9 mouse cellular contexts compared by ENCODE assay signal in genomic region chr10:42269281-42270025, GRCm38 (mm10). TPM values are rescaled to one million over a fixed set of nuclear protein-coding genes. Genes with fewer than 3 reads are reported as not detected.
DNase-seq lines count a peak whose midpoint lies in the region; ATAC-seq and TF ChIP-seq lines count a peak whose summit lies in the region.
"Had no signal": no experiment of that assay in that cellular context is flagged by ENCODE, and none has a peak within 500 bp of the region (broad histone marks: within the 10 kb centered on the region; RNA-seq: fewer than 3 reads in every experiment).

No protein-coding gene starts in this region.

- 59% methylated on average over 15 of the region's 15 CpGs for WGBS in heart, embryonic 15.5 days
- 38% methylated on average over 15 of the region's 15 CpGs for WGBS in lung, postnatal 0 days
- WGBS in hindbrain, embryonic 12.5 days = 63% methylated on average over 15 of the region's 15 CpGs

- intact Hi-C loops in gastrocnemius, postnatal 36 days (cut with DNase I) = no loop called here

- H3K9ac ChIP-seq in heart, embryonic 15.5 days = no peak overlapping the region
- H3K9ac ChIP-seq in lung, postnatal 0 days (replicated peaks; ENCODE audit: low read depth) = no peak overlapping the region
- no peak overlapping the region for H3K9ac ChIP-seq in hindbrain, embryonic 12.5 days
- H3K9ac ChIP-seq: limb, embryonic 15.5 days had no signal

- H3K4me3 ChIP-seq in heart, embryonic 15.5 days = no peak overlapping the region
- no peak overlapping the region for H3K4me3 ChIP-seq in lung, postnatal 0 days (ENCODE audit: low read depth, low read length)
- no peak overlapping the region for H3K4me3 ChIP-seq in hindbrain, embryonic 12.5 days
- H3K4me3 ChIP-seq: limb, embryonic 15.5 days had no signal

- TF ChIP-seq EP300 in lung, postnatal 0 days (IDR thresholded peaks at IDR 0.05) = no peak

- no peak overlapping the region for H3K4me2 ChIP-seq in heart, embryonic 15.5 days
- peak overlapping the region; percentile 33 for H3K4me2 ChIP-seq in lung, postnatal 0 days (replicated peaks; ENCODE audit: low read depth, low read length)
- H3K4me2 ChIP-seq in hindbrain, embryonic 12.5 days (replicated peaks) = no peak overlapping the region
- H3K4me2 ChIP-seq: limb, embryonic 15.5 days had no signal

- TF ChIP-seq CTCF in lung, postnatal 0 days (IDR thresholded peaks at IDR 0.05) = no peak

- H3K27me3 ChIP-seq in heart, embryonic 15.5 days = no peaks in the 10 kb centered on the region
- H3K27me3 ChIP-seq in lung, postnatal 0 days (replicated peaks; ENCODE audit: insufficient read depth, low read length) = no peaks in the 10 kb centered on the region
- peaks cover 13% of the 10 kb centered on the region for H3K27me3 ChIP-seq in hindbrain, embryonic 12.5 days
- H3K27me3 ChIP-seq: limb, embryonic 15.5 days had no signal

- H3K9me3 ChIP-seq in heart, embryonic 15.5 days (replicated peaks) = no peaks in the 10 kb centered on the region
- no peaks in the 10 kb centered on the region for H3K9me3 ChIP-seq in lung, postnatal 0 days (ENCODE audit: low read length)
- H3K9me3 ChIP-seq in hindbrain, embryonic 12.5 days (replicated peaks) = no peaks in the 10 kb centered on the region
- H3K9me3 ChIP-seq: limb, embryonic 15.5 days had no signal

- peaks cover 52% of the 10 kb centered on the region for H3K4me1 ChIP-seq in heart, embryonic 15.5 days (replicated peaks)
- H3K4me1 ChIP-seq in lung, postnatal 0 days (ENCODE audit: insufficient read depth, low read depth, low read length) = peaks cover 35% of the 10 kb centered on the region
- H3K4me1 ChIP-seq in hindbrain, embryonic 12.5 days = peaks cover 21% of the 10 kb centered on the region

- ATAC-seq in heart, embryonic 15.5 days (replicated peaks; ENCODE audit: insufficient number of reproducible peaks, insufficient read depth, low FRiP score, low read depth) = no peak; the same call in 1 of the 2 replicates
- ATAC-seq in lung, postnatal 0 days = peak; percentile 61
- ATAC-seq in hindbrain, embryonic 12.5 days (ENCODE audit: low FRiP score) = no peak

- H3K36me3 ChIP-seq in heart, embryonic 15.5 days = peaks cover 28% of the 10 kb centered on the region
- H3K36me3 ChIP-seq in lung, postnatal 0 days (ENCODE audit: insufficient read depth, low read length) = peaks cover 32% of the 10 kb centered on the region; the same call in 1 of the 2 replicates
- peaks cover 10% of the 10 kb centered on the region for H3K36me3 ChIP-seq in hindbrain, embryonic 12.5 days

- peak; percentile 36 for DNase-seq in kidney, adult 18-20 months
- no peak for DNase-seq in kidney, postnatal 4 days
- DNase-seq in lung, postnatal 0 days (ENCODE audit: low spot score) = peak; percentile 89
- peak; percentile 86 for DNase-seq in thymus, postnatal 14 days
- DNase-seq in gastrocnemius, postnatal 25 days = no peak
- no peak for DNase-seq in gastrocnemius, postnatal 36 days

- H3K27ac ChIP-seq in heart, embryonic 15.5 days = 0 out of 2 replicates have a peak overlapping the region, but pooled peaks have one; percentile 29
- peak overlapping the region; percentile 57 for H3K27ac ChIP-seq in lung, postnatal 0 days (ENCODE audit: low read length)
- no peak overlapping the region for H3K27ac ChIP-seq in hindbrain, embryonic 12.5 days
- H3K27ac ChIP-seq: limb, embryonic 15.5 days had no signal

RNA-seq across cellular contexts. Expression of gene Foxo3, which starts 7.1 kb away (rescaled TPM):
- 5.7 and 6.8 TPM in 2 replicates for polyA plus RNA-seq in heart, embryonic 15.5 days (2015; fragmentation: Nextera tagmentation; extraction: Ambion mirVana)
- polyA plus RNA-seq in lung, postnatal 0 days (2015; fragmentation: Nextera tagmentation; extraction: Ambion mirVana) = 15.2 and 22.9 TPM in 2 replicates
- 10 to 100 TPM; 21.6 to 22.6 TPM for total RNA-seq in gastrocnemius, postnatal 25 days (2021)
- polyA plus RNA-seq in hindbrain, embryonic 12.5 days (2016; fragmentation: Nextera tagmentation; extraction: Ambion mirVana) = 4.2 and 5.0 TPM in 2 replicates
- 10 to 100 TPM; 25.6 to 31.0 TPM for total RNA-seq in gastrocnemius, postnatal 36 days (2021)

Comparison
In these comparisons a context has a peak if more than half of its experiments do, and no peak if none do; other contexts are left out.
1. DNase-seq: peak in kidney, adult 18-20 months (single experiment), lung, postnatal 0 days (single experiment) and thymus, postnatal 14 days (single experiment); none in kidney, postnatal 4 days (0 of 2), gastrocnemius, postnatal 25 days (single experiment) and gastrocnemius, postnatal 36 days (0 of 2).